ENCODE assay signal across 10 mouse cellular contexts in the genomic region with DNA sequence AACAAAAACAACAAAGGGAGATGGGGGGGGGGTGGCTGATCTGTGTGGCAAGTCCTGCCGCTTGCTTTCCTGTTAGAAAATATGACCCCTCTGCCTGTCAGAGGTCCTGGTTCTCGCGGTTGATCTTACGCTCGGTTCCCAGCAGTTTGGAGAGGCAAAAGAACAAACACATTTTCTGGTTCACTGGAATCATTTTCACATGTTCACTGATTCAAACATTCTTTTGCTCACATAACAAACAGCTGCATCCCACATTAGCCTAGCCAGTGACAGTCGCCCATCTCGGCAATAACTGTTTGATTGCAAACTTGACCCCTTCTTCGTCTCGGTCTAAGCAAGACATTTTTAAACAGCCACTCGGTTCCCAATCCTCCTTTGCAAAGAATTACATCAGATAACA.
DNase-seq lines count a peak whose midpoint lies in the region; ATAC-seq and TF ChIP-seq lines count a peak whose summit lies in the region.
"Had no signal": no experiment of that assay in that cellular context is flagged by ENCODE, and none has a peak within 500 bp of the region (broad histone marks: within the 10 kb centered on the region; RNA-seq: fewer than 3 reads in every experiment).

No protein-coding gene starts in this region.

- no peaks in the 10 kb centered on the region for H3K27me3 ChIP-seq in lung, embryonic 14.5 days (ENCODE audit: insufficient read depth, low read length)
- no peaks in the 10 kb centered on the region for H3K27me3 ChIP-seq in forebrain, embryonic 14.5 days (replicated peaks; ENCODE audit: control insufficient read depth, insufficient read depth, low read length)
- no peaks in the 10 kb centered on the region for H3K27me3 ChIP-seq in midbrain, embryonic 11.5 days (ENCODE audit: control insufficient read depth, insufficient read depth, low read length)
- no peaks in the 10 kb centered on the region for H3K27me3 ChIP-seq in stomach, embryonic 14.5 days (ENCODE audit: control insufficient read depth, insufficient read depth, low read length)
- H3K27me3 ChIP-seq: heart, embryonic 15.5 days had no signal

- H3K36me3 ChIP-seq in lung, embryonic 14.5 days (ENCODE audit: insufficient read depth): no peaks in the 10 kb centered on the region; the same call in 1 of the 2 replicates
- peaks cover 16% of the 10 kb centered on the region; the same call in 1 of the 2 replicates for H3K36me3 ChIP-seq in forebrain, embryonic 14.5 days (ENCODE audit: control insufficient read depth, insufficient read depth, low read length)
- H3K36me3 ChIP-seq in midbrain, embryonic 11.5 days (ENCODE audit: control insufficient read depth, insufficient read depth, low read length): 0 out of 2 replicates have a peak, but pooled peaks cover 2% of the 10 kb centered on the region
- no peaks in the 10 kb centered on the region for H3K36me3 ChIP-seq in stomach, embryonic 14.5 days (ENCODE audit: control insufficient read depth, insufficient read depth, low read length)
- H3K36me3 ChIP-seq: heart, embryonic 15.5 days had no signal

- intact Hi-C loops in heart, postnatal 10 days (cut with DNase I): no loop called here

- peak; percentile 36 for DNase-seq in lung, embryonic 14.5 days
- DNase-seq in lung, postnatal 4 days: no peak
- no peak for DNase-seq in forebrain, embryonic 14.5 days (ENCODE audit: low spot score)
- DNase-seq in midbrain, embryonic 11.5 days (ENCODE audit: low spot score, missing footprints): peak; percentile 89
- no peak for DNase-seq in thymus, postnatal 14 days
- no peak for DNase-seq in cerebellum, adult 8-10 months
- DNase-seq in heart, postnatal 10 days: no peak
- DNase-seq: lung, adult 2 months had no signal

- peak overlapping the region; percentile 64; the same call in 1 of the 2 replicates for H3K27ac ChIP-seq in lung, embryonic 14.5 days (ENCODE audit: low read depth)
- H3K27ac ChIP-seq in forebrain, embryonic 14.5 days (ENCODE audit: low read depth, low read length): no peak overlapping the region; the same call in 1 of the 2 replicates
- H3K27ac ChIP-seq in midbrain, embryonic 11.5 days (ENCODE audit: low read depth, low read length): peak overlapping the region; percentile 86
- peak overlapping the region; percentile 48; the same call in 1 of the 2 replicates for H3K27ac ChIP-seq in stomach, embryonic 14.5 days (ENCODE audit: low read length)
- H3K27ac ChIP-seq: heart, embryonic 15.5 days had no signal

- peak overlapping the region; percentile 39 for H3K4me2 ChIP-seq in lung, embryonic 14.5 days
- peak overlapping the region; percentile 26 for H3K4me2 ChIP-seq in forebrain, embryonic 14.5 days (ENCODE audit: low read length)
- peak overlapping the region; percentile 32; the same call in 1 of the 2 replicates for H3K4me2 ChIP-seq in midbrain, embryonic 11.5 days
- 0 out of 2 replicates have a peak overlapping the region, but pooled peaks have one; percentile 16 for H3K4me2 ChIP-seq in stomach, embryonic 14.5 days (replicated peaks; ENCODE audit: low read depth, low read length)
- H3K4me2 ChIP-seq: heart, embryonic 15.5 days had no signal

- WGBS in lung, embryonic 14.5 days: 13% methylated on average over 10 of the region's 10 CpGs
- WGBS in forebrain, embryonic 14.5 days: 5% methylated on average over 10 of the region's 10 CpGs
- WGBS in midbrain, embryonic 11.5 days: 5% methylated on average over 10 of the region's 10 CpGs
- 32% methylated on average over 10 of the region's 10 CpGs for WGBS in stomach, embryonic 14.5 days

- no peaks in the 10 kb centered on the region for H3K9me3 ChIP-seq in lung, embryonic 14.5 days (ENCODE audit: low read depth, low read length)
- H3K9me3 ChIP-seq in forebrain, embryonic 14.5 days (replicated peaks; ENCODE audit: control insufficient read depth, low read length): no peaks in the 10 kb centered on the region
- no peaks in the 10 kb centered on the region for H3K9me3 ChIP-seq in midbrain, embryonic 11.5 days (ENCODE audit: control insufficient read depth, low read length)
- H3K9me3 ChIP-seq in stomach, embryonic 14.5 days (ENCODE audit: control insufficient read depth, low read depth, low read length): no peaks in the 10 kb centered on the region
- H3K9me3 ChIP-seq: heart, embryonic 15.5 days had no signal

- no peak for TF ChIP-seq CTCF in lung, embryonic 14.5 days (IDR thresholded peaks at IDR 0.05; ENCODE audit: low read depth)

- H3K9ac ChIP-seq in lung, embryonic 14.5 days: no peak overlapping the region
- peak overlapping the region; percentile 42 for H3K9ac ChIP-seq in forebrain, embryonic 14.5 days (ENCODE audit: low read length)
- H3K9ac ChIP-seq in midbrain, embryonic 11.5 days (ENCODE audit: low read length): peak overlapping the region; percentile 26
- no peak overlapping the region for H3K9ac ChIP-seq in stomach, embryonic 14.5 days (replicated peaks; ENCODE audit: low read depth, low read length)
- H3K9ac ChIP-seq: heart, embryonic 15.5 days had no signal

- H3K4me1 ChIP-seq in lung, embryonic 14.5 days (ENCODE audit: insufficient read depth): peaks cover 21% of the 10 kb centered on the region
- H3K4me1 ChIP-seq in forebrain, embryonic 14.5 days (ENCODE audit: control insufficient read depth, insufficient read depth, low read length): peaks cover 52% of the 10 kb centered on the region
- peaks cover 52% of the 10 kb centered on the region for H3K4me1 ChIP-seq in midbrain, embryonic 11.5 days (ENCODE audit: control insufficient read depth, insufficient read depth, low read length)
- peaks cover 23% of the 10 kb centered on the region; the same call in 1 of the 2 replicates for H3K4me1 ChIP-seq in stomach, embryonic 14.5 days (ENCODE audit: control insufficient read depth, insufficient read depth, low read length)

- no peak for ATAC-seq in lung, embryonic 14.5 days (ENCODE audit: insufficient read depth)
- ATAC-seq in forebrain, embryonic 14.5 days: no peak
- ATAC-seq in midbrain, embryonic 11.5 days (ENCODE audit: low FRiP score): peak; percentile 18; the same call in 1 of the 2 replicates
- ATAC-seq in stomach, embryonic 14.5 days (ENCODE audit: insufficient number of reproducible peaks, insufficient read depth, low FRiP score, low read depth): no peak

- H3K4me3 ChIP-seq in lung, embryonic 14.5 days (ENCODE audit: low read depth, low read length): no peak overlapping the region
- no peak overlapping the region for H3K4me3 ChIP-seq in forebrain, embryonic 14.5 days (ENCODE audit: low read depth, low read length)
- H3K4me3 ChIP-seq in midbrain, embryonic 11.5 days (ENCODE audit: low read depth, low read length): no peak overlapping the region
- no peak overlapping the region for H3K4me3 ChIP-seq in stomach, embryonic 14.5 days (ENCODE audit: low read depth, low read length)
- H3K4me3 ChIP-seq: heart, embryonic 15.5 days had no signal

Comparison
In these comparisons a context has a peak if more than half of its experiments do, and no peak if none do; other contexts are left out.
1. DNase-seq: peak in lung, embryonic 14.5 days (single experiment) and midbrain, embryonic 11.5 days (single experiment); none in lung, postnatal 4 days (0 of 2), forebrain, embryonic 14.5 days (single experiment), thymus, postnatal 14 days (single experiment), cerebellum, adult 8-10 months (single experiment) and heart, postnatal 10 days (0 of 2).
2. H3K9ac ChIP-seq: peak in forebrain, embryonic 14.5 days (single experiment) and midbrain, embryonic 11.5 days (single experiment); none in lung, embryonic 14.5 days (single experiment) and stomach, embryonic 14.5 days (single experiment).
3. Peak in every context shown above with its lines, with median percentiles within 50 percentile points of each other: H3K4me2 ChIP-seq.